Mouse (Mus musculus) liver, postnatal 0 days (tissue): ENCODE measurements at regions not wholly inside any gene's neighbourhood (a gene's known extent, or its start where the extent isn't known, plus 50 kb on each side); places are given as distances from the start of the nearest gene placed in this dataset.

Experiments used
- CTCF ChIP-seq: sonication (generic); IDR thresholded peaks from 2 replicates; pipeline ENCODE4 v1.5.1; 2016; ENCODE audit warnings: antibody characterized with exemption, low read depth
- EP300 ChIP-seq: IDR thresholded peaks from 2 replicates; pipeline ENCODE4 v1.6.1; 2016; ENCODE audit warnings: antibody characterized with exemption, low read depth, mild to moderate bottlenecking

- TF ChIP-seq EP300, result no peak
- TF ChIP-seq CTCF, result no peak
Observed at GRCm38 (mm10) chr1:154124981-154125380, 76.0 kb upstream of the Zfp648 start.
